Mouse (Mus musculus) adrenal gland, adult 18-20 months (tissue): ENCODE results near the gene Med12l. TPM values are rescaled to one million over a fixed set of nuclear protein-coding genes. Genes with fewer than 3 reads are reported as not detected.

Experiments
- DNase-seq, 2 experiments: peaks; one replicate each; pipeline ENCODE4 v3.0.0; 2021 to 2022; ENCODE audit warnings: low spot score in 2 of 2
- total RNA-seq, 2 experiments: library from RNA; stranded (reverse); gene quantifications; 1 replicate in 1 of 2; 2 replicates in 1 of 2; pipeline ENCODE4 v1.2.3; 2021

The Med12l gene
- total RNA-seq, 2 experiments from 2014 or later: 10.6 to 13.1 TPM

- DNase-seq: no peak
Measured at GRCm38 (mm10) chr3:59176871-59177270, 171.2 kb downstream of the Med12l start.

GRCm38 (mm10) chr3:59181134-59181533 is 175.5 kb downstream of the Med12l start:
- no peak for DNase-seq

- DNase-seq: no peak
Measured at GRCm38 (mm10) chr3:59182129-59182528, 176.5 kb downstream of the Med12l start.

GRCm38 (mm10) chr3:59185662-59186061 is 180.0 kb downstream of the Med12l start:
- DNase-seq: no peak

- no peak for DNase-seq
Measured at GRCm38 (mm10) chr3:59187336-59187735, 181.7 kb downstream of the Med12l start.

GRCm38 (mm10) chr3:59191674-59192073 is 186.0 kb downstream of the Med12l start:
- DNase-seq: no peak

- no peak for DNase-seq
Measured at GRCm38 (mm10) chr3:59194099-59194498, 188.5 kb downstream of the Med12l start.

GRCm38 (mm10) chr3:59194938-59195337 is 189.3 kb downstream of the Med12l start, which contains the start of gene Gpr87:
Gene Gpr87, minus strand, starts transcription at chr3:59195104.
- no peak for DNase-seq

- no peak for DNase-seq
Measured at GRCm38 (mm10) chr3:59197329-59197948, 191.8 kb downstream of the Med12l start.

GRCm38 (mm10) chr3:59203802-59204520 is 198.3 kb downstream of the Med12l start:
- no peak for DNase-seq

GRCm38 (mm10) chr3:59204719-59205503 is 199.3 kb downstream of the Med12l start:
- no peak for DNase-seq

- DNase-seq: no peak
Measured at GRCm38 (mm10) chr3:59205941-59206340, 200.3 kb downstream of the Med12l start.

GRCm38 (mm10) chr3:59208650-59209548 is 203.3 kb downstream of the Med12l start:
- peak in 1 of 2 experiments; percentile 30 for DNase-seq

- DNase-seq: no peak
Measured at GRCm38 (mm10) chr3:59210089-59210488, 204.5 kb downstream of the Med12l start.

GRCm38 (mm10) chr3:59210727-59211126 is 205.1 kb downstream of the Med12l start, which contains the start of gene P2ry13:
Gene P2ry13, minus strand, starts transcription at chr3:59210882.
- no peak for DNase-seq

- no peak for DNase-seq
Measured at GRCm38 (mm10) chr3:59211784-59212183, 206.2 kb downstream of the Med12l start.

GRCm38 (mm10) chr3:59212404-59212803 is 206.8 kb downstream of the Med12l start:
- DNase-seq: no peak

- DNase-seq: no peak
Measured at GRCm38 (mm10) chr3:59217211-59217610, 211.6 kb downstream of the Med12l start.

GRCm38 (mm10) chr3:59219326-59219725 is 213.7 kb downstream of the Med12l start:
- DNase-seq: no peak

- DNase-seq: no peak
Measured at GRCm38 (mm10) chr3:59222303-59222702, 216.7 kb downstream of the Med12l start.

GRCm38 (mm10) chr3:59225411-59225810 is 219.8 kb downstream of the Med12l start:
- no peak for DNase-seq
